Mouse (Mus musculus) stomach, embryonic 14.5 days (tissue): ENCODE data around the gene Tmem117. TPM values are rescaled to one million over a fixed set of nuclear protein-coding genes. Genes with fewer than 3 reads are reported as not detected.

ENCODE experiments used
- ATAC-seq: fragments of 200-750 bp; cut with Nextera tagmentation; 2 replicates; pipeline ENCODE4 v1.8.0; 2017; ENCODE audit warnings: low read depth, moderate TSS enrichment; ENCODE audit not compliant: insufficient number of reproducible peaks, insufficient read depth, low FRiP score
- H3K27ac ChIP-seq: fragments of 300-500 bp; sonication (generic); 2 replicates; pipeline ENCODE4 v1.5.1; 2014; ENCODE audit warnings: mild to moderate bottlenecking, low read length, moderate library complexity, mixed read lengths
- H3K27me3 ChIP-seq: fragments of 300-500 bp; sonication (generic); 2 replicates; pipeline ENCODE4 v1.6.1; 2014; ENCODE audit warnings: low read length, control low read depth, mixed read lengths; ENCODE audit not compliant: control insufficient read depth, insufficient read depth
- H3K36me3 ChIP-seq: fragments of 300-500 bp; sonication (generic); 2 replicates; pipeline ENCODE4 v1.6.1; 2014; ENCODE audit warnings: mild to moderate bottlenecking, control low read depth, low read length, moderate library complexity, mixed read lengths; ENCODE audit not compliant: control insufficient read depth, insufficient read depth
- H3K4me1 ChIP-seq: fragments of 300-500 bp; sonication (generic); 2 replicates; pipeline ENCODE4 v1.6.1; 2014; ENCODE audit warnings: low read length, control low read depth, mixed read lengths; ENCODE audit not compliant: control insufficient read depth, insufficient read depth
- H3K4me2 ChIP-seq: fragments of 300-500 bp; sonication (generic); replicated peaks from 2 replicates; pipeline ENCODE4 v1.6.1; 2014; ENCODE audit warnings: low read depth, low read length, control low read depth
- H3K4me3 ChIP-seq: fragments of 300-500 bp; sonication (generic); 2 replicates; pipeline ENCODE4 v1.5.1; 2014; ENCODE audit warnings: low read depth, low read length, control low read depth
- H3K9ac ChIP-seq: fragments of 300-500 bp; sonication (generic); replicated peaks from 2 replicates; pipeline ENCODE4 v1.6.1; 2014; ENCODE audit warnings: low read depth, mild to moderate bottlenecking, control low read depth, low read length, moderate library complexity, mixed read lengths
- H3K9me3 ChIP-seq: fragments of 300-500 bp; sonication (generic); 2 replicates; pipeline ENCODE4 v1.6.1; 2016; ENCODE audit warnings: low read depth, low read length, control low read depth; ENCODE audit not compliant: control insufficient read depth
- WGBS: fragments of 180-500 bp; shearing (Covaris S2); extraction: QIAGEN DNeasy Blood & Tissue Kit; methylation state at CpG from one replicate; pipeline ENCODE4 v1.1.7; 2014; 5-methylcytosine and 5-hydroxymethylcytosine counted together
- polyA plus RNA-seq: library from polyadenylated mRNA; unstranded; fragments of >200 nt; fragmentation: Nextera tagmentation; extraction: Ambion mirVana; gene quantifications from 2 replicates; pipeline ENCODE4 v1.2.1, GENCODE M21; 2014

Gene Tmem117
- polyA plus RNA-seq, 1 experiment from 2014 or later = 3.8 TPM

DNA sequence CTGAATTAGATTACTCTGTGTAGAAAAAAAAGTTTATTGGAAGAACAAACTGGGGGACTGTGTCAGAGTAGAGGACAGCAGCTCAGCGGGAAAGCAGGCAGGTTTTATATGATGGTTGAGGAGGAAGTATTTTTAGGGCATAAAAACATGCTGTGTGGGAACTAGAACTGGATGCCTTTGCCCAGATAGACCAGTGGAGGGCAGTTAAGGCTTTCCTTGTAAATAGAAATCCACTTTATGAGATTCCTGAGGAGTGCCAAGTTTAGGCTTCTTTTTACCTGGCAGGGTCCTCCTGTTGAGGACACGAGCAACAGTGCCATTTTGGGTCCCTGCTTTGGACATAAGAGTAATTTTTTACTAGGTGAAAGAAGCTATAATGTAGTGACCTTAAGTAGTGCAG, 218.5 kb downstream of the Tmem117 start:
- WGBS = 82% methylated on average over 2 of the region's 2 CpGs
- Histone ChIP-seq H3K27me3 (no peaks in the 10 kb centered on the region), H3K4me3 (no peak overlapping the region)

DNA sequence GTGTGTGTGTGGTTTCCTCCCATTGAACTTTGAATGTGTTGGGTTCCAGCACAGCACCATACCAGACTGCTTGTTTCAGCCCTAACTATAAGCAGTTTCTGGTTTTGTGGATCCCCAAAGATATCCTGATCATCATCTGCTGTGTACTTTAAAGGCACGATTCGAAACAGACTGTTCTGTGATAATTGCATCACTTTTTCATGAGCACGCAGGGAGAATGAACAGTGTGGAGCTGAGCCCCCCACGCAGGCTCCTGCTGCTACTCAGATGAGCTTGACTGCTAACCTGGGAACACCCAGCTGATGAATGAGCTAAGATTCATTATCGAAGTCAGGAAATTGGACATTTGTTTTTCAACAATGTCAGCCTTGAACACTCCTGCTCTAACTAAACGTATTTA, 230.6 kb downstream of the Tmem117 start:
- ATAC-seq = no peak
- Histone ChIP-seq H3K27ac (no peak overlapping the region), H3K27me3 (no peaks in the 10 kb centered on the region), H3K36me3 (no peaks in the 10 kb centered on the region), H3K4me3 (no peak overlapping the region), H3K9me3 (no peaks in the 10 kb centered on the region), H3K4me1 (no peaks in the 10 kb centered on the region), H3K4me2 (no peak overlapping the region), H3K9ac (no peak overlapping the region)
- WGBS = 72% methylated on average over 6 of the region's 6 CpGs

More for the DNA sequence above, 218.5 kb downstream of the Tmem117 start:
- no peak overlapping the region for H3K9ac ChIP-seq
- no peak overlapping the region for H3K27ac ChIP-seq
- no peak for ATAC-seq
- no peak overlapping the region for H3K4me2 ChIP-seq
- no peaks in the 10 kb centered on the region for H3K9me3 ChIP-seq
- no peaks in the 10 kb centered on the region for H3K4me1 ChIP-seq
- no peaks in the 10 kb centered on the region for H3K36me3 ChIP-seq

DNA sequence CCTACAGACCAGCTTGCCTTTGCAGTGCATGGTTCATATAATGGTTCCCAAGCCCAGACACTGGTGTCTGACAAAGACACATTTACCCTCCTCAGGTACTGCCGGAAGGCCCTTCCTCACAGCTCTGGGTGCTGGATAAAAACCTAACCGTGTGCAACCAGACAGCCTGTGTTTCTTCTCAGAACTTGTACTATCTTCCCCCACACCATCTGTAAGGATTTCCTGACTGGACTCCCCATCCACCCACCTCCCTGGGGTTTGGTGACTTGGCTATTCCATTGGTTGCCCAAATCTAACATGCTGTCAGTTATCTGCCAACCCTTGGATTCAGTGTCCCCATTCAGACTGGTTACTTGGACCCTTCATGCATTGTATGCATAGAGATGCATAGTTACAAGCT, 232.1 kb downstream of the Tmem117 start:
- no peak overlapping the region for H3K9ac ChIP-seq
- H3K36me3 ChIP-seq = no peaks in the 10 kb centered on the region
- no peak overlapping the region for H3K27ac ChIP-seq
- no peak for ATAC-seq
- no peaks in the 10 kb centered on the region for H3K9me3 ChIP-seq
- H3K27me3 ChIP-seq = no peaks in the 10 kb centered on the region
- H3K4me3 ChIP-seq = no peak overlapping the region
- no peaks in the 10 kb centered on the region for H3K4me1 ChIP-seq
- WGBS = 90% methylated on average over 2 of the region's 2 CpGs
- H3K4me2 ChIP-seq = no peak overlapping the region

DNA sequence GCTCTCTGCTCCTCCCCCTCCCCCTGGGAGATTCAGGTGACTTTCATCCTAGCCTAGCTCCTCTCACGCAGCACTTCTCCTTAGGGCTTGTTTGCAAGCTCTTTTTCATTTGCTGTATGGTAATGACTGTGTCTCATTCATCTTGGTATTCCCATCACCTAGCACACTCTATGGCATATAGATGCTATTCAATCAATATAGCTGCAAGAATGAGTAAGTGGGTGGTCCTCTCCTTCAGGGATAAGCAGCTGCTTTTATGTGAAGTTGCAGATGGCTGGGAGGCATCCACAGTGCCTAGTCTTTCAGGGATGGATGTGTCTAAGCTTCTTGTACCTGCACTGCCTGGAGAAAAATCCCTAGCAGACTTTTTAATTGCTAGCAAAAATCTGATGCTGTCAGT, 235.1 kb downstream of the Tmem117 start:
- no peak overlapping the region for H3K4me3 ChIP-seq
- no peak overlapping the region for H3K9ac ChIP-seq
- H3K27me3 ChIP-seq = no peaks in the 10 kb centered on the region
- no peak overlapping the region for H3K4me2 ChIP-seq
- H3K27ac ChIP-seq = no peak overlapping the region
- 38% methylated on average over 1 of the region's 1 CpGs for WGBS
- ATAC-seq = no peak
- H3K36me3 ChIP-seq = no peaks in the 10 kb centered on the region
- H3K4me1 ChIP-seq = no peaks in the 10 kb centered on the region
- H3K9me3 ChIP-seq = no peaks in the 10 kb centered on the region

DNA sequence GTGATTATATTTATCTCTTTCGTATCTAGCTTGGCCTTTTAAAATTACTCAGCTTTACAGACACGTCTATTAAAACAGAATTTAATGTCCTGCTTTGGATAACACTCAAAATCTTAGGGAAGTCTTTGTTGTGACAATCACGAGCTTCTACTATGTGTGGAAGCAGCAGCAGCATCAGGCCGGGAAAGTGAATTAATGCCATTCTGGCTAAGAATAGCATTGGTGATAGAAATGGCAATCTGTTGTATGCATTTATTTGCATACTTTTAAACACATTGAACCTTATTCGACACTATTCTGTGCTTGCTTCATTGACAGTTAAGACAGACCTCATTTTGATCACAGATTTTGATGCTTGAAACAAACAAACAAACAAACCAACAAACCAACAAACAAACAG, 239.3 kb downstream of the Tmem117 start:
- no peaks in the 10 kb centered on the region for H3K9me3 ChIP-seq
- H3K27ac ChIP-seq = no peak overlapping the region
- ATAC-seq = no peak
- 79% methylated on average over 5 of the region's 5 CpGs for WGBS
- no peaks in the 10 kb centered on the region for H3K4me1 ChIP-seq
- no peaks in the 10 kb centered on the region for H3K27me3 ChIP-seq
- H3K36me3 ChIP-seq = no peaks in the 10 kb centered on the region
- no peak overlapping the region for H3K9ac ChIP-seq
- H3K4me2 ChIP-seq = no peak overlapping the region
- H3K4me3 ChIP-seq = no peak overlapping the region

DNA sequence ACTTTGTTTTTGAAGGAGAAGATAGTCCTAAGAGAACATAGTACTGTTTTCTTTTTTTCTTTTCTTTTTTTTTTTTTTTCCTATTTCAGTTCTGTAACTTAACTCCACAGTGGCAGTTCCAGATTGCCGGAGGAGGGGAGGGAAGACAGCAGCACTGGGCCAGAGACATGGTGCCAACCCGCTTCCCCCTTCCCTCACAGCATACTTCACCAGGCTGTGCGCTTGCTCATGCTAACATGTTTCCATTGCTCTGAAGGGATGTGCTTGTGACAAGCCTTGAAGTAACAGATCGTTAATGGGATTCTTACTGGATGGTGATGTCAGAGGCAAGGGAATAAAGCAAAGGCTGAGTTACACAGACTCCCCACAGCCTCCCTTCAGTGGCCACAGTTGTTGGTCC, 256.0 kb downstream of the Tmem117 start:
- no peak overlapping the region for H3K4me3 ChIP-seq
- H3K27ac ChIP-seq = no peak overlapping the region
- no peaks in the 10 kb centered on the region for H3K4me1 ChIP-seq
- H3K4me2 ChIP-seq = no peak overlapping the region
- 73% methylated on average over 4 of the region's 4 CpGs for WGBS
- no peak for ATAC-seq
- no peak overlapping the region for H3K9ac ChIP-seq
- no peaks in the 10 kb centered on the region for H3K36me3 ChIP-seq
- no peaks in the 10 kb centered on the region for H3K27me3 ChIP-seq
- no peaks in the 10 kb centered on the region for H3K9me3 ChIP-seq

DNA sequence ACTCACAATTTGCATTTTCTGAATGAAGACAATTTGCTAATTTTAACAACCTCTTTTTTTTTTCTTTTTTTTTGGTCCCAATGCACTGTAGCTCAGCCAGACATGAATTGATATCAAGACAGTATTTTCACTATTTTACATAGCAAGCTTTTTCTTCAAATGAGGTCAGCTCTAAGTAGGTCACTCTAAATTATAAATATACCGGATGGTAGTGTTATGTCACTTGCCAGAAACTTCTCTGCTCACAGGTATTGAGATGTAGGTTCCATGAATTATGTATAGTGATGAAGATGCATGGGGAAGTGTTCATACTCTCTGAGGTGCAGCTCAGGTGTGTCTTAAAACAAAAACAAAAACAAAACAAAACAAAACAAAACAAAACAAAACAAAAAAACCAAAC, 264.2 kb downstream of the Tmem117 start:
- Histone ChIP-seq H3K27ac (no peak overlapping the region), H3K4me1 (no peaks in the 10 kb centered on the region), H3K9ac (no peak overlapping the region), H3K36me3 (no peaks in the 10 kb centered on the region), H3K9me3 (no peaks in the 10 kb centered on the region), H3K27me3 (no peaks in the 10 kb centered on the region), H3K4me2 (no peak overlapping the region), H3K4me3 (no peak overlapping the region)
- ATAC-seq = no peak
- WGBS = 75% methylated on average over 1 of the region's 1 CpGs

DNA sequence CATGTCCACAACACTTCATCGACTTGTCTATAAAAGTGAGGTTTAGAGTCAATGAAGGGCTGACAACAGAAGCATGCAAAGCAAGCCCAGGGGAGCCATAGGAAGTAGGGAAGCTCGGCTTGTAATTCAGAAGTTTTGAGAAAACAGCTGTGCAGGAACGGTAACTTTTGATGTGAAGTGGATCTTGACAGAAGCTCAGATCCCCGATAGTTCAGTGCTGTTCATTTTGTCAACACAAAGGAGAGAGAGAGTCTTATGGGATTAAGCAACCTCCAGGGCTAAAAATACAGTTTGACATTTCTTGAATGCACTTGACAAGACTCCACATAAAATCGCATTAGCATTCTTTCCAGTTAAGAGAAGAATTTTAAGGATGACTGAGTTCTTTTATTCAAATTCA, 265.1 kb downstream of the Tmem117 start:
- H3K36me3 ChIP-seq = no peaks in the 10 kb centered on the region
- H3K9me3 ChIP-seq = no peaks in the 10 kb centered on the region
- H3K4me3 ChIP-seq = no peak overlapping the region
- no peak overlapping the region for H3K4me2 ChIP-seq
- WGBS = 47% methylated on average over 5 of the region's 5 CpGs
- no peaks in the 10 kb centered on the region for H3K27me3 ChIP-seq
- ATAC-seq = no peak
- H3K4me1 ChIP-seq = no peaks in the 10 kb centered on the region
- no peak overlapping the region for H3K9ac ChIP-seq
- H3K27ac ChIP-seq = no peak overlapping the region

DNA sequence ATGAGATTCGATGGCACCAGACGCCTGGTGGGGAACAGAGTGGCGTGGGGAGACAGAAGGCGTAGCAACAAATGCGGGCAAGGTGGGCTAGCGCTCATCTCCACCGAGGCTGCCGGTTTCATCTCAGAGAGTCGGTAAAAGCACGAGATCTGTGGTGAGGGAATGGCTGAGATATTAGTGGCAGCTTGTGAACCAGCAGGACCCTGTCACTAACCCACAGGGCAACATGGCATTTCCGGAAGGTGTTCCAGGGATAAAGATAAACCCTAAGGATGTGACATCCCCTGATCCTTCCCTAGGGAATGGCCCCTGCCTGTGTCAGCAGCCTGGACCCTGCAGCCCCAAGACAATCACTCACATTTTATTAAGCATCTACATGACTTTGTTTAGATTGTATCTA, 266.6 kb downstream of the Tmem117 start:
- WGBS = 90% methylated on average over 11 of the region's 11 CpGs
- Histone ChIP-seq H3K9ac (no peak overlapping the region), H3K9me3 (no peaks in the 10 kb centered on the region), H3K4me2 (no peak overlapping the region), H3K27me3 (no peaks in the 10 kb centered on the region), H3K27ac (no peak overlapping the region), H3K4me1 (no peaks in the 10 kb centered on the region), H3K36me3 (no peaks in the 10 kb centered on the region), H3K4me3 (no peak overlapping the region)
- ATAC-seq = no peak
